Mouse (Mus musculus) spleen, postnatal 4 days (tissue): Measurements from ENCODE around the gene Hist1h2ah.
"Not testable (repeated sequence)": the region's sequence is repeated elsewhere in the genome, so short reads cannot be mapped to it uniquely, and the experiment has no call there.

Experiments
- DNase-seq, 2 experiments: peaks; one replicate each; pipeline ENCODE4 v3.0.0; 2022; ENCODE audit warnings: low spot score in 2 of 2

Gene Hist1h2ah

DNA sequence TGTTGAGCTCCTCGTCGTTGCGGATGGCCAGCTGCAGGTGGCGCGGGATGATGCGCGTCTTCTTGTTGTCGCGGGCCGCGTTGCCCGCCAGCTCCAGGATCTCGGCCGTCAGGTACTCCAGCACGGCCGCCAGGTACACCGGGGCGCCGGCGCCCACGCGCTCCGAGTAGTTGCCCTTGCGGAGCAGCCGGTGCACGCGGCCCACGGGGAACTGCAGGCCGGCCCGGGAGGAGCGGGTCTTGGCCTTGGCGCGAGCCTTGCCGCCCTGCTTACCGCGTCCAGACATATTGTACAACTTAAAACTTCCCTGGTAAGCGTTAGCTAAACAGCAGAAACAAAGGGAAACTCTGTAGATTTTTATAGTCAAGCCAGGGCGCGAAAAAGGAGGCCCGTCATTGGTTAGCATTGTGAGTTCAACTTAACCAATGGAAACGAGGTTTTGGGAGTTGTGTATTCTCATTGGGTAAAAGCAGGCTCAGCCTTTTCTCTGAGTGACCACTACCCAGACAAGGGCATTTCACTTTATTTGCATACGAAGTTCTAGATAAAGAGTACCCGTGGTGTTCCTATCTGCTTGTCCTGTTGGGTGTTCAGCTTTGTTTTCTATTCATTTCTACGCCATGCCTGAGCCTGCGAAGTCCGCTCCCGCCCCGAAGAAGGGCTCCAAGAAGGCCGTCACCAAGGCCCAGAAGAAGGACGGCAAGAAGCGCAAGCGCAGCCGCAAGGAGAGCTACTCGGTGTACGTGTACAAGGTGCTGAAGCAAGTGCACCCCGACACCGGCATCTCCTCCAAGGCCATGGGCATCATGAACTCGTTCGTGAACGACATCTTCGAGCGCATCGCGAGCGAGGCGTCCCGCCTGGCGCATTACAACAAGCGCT is at the start of gene Hist1h2ah, which contains the start of gene Hist1h2bk:
Hist1h2ah (minus strand) TSS at position 302 of the 882 bp plus-strand sequence.
Hist1h2bk (plus strand) TSS at position 604 of the 882 bp plus-strand sequence.
- peak; percentile 84 to 88 for DNase-seq

DNA sequence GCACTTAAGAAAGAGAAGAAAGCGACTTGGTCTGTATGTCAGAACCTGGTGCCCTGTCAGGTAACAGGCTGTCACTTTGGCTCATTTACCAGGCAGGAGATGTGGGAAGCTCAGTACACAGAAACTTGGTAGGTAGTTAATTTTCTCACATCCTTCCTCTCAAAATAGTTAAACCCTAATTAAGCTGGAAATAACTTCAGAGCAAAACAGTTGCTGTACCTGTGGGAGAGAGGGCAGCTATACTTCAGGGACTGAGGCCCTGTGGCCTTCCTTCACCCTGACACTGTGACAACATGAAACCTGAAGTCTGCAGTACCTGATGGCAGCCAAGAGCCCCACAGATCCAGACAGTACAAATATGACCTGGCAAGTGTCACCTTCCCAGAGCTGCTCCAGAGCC is 48.8 kb upstream of the Hist1h2ah start, which contains the start of gene Vmn1r188:
Vmn1r188 (plus strand) TSS at position 301 of the 400 bp plus-strand sequence.
- DNase-seq, result not testable (repeated sequence)

- DNase-seq, result no peak
Measured at GRCm38 (mm10) chr13:22063468-22063867, 28.1 kb upstream of the Hist1h2ah start.

- DNase-seq, result no peak
Measured at GRCm38 (mm10) chr13:22061422-22061821, 26.1 kb upstream of the Hist1h2ah start.

DNA sequence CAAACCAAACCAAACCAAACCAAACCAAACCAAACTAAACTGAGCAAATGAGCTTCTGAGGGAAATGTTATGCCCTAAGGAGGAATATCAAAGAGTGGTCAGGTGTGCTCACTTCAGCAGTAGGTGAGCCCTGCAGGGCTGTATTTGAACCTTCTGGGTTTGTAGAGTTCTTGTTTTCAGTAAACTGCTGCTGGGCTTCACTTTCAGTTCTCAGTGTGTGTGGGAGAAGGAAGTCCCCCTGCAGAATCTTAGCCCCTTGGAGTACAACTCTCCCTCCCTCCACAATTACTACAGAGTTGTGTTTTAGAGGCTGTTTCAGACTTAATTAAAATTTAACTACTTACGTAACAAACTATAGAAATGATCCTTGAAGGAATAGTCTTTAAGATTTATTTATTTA is 18.4 kb upstream of the Hist1h2ah start:
- DNase-seq, result no peak

GRCm38 (mm10) chr13:22051523-22051859 is 16.1 kb upstream of the Hist1h2ah start:
- DNase-seq, result no peak

GRCm38 (mm10) chr13:22050591-22051522 is 15.5 kb upstream of the Hist1h2ah start:
- DNase-seq, result peak; percentile 91 to 96

- no peak for DNase-seq
Measured at GRCm38 (mm10) chr13:22049737-22050440, 14.5 kb upstream of the Hist1h2ah start.

GRCm38 (mm10) chr13:22049041-22049440 is 13.7 kb upstream of the Hist1h2ah start:
- DNase-seq, result no peak

DNA sequence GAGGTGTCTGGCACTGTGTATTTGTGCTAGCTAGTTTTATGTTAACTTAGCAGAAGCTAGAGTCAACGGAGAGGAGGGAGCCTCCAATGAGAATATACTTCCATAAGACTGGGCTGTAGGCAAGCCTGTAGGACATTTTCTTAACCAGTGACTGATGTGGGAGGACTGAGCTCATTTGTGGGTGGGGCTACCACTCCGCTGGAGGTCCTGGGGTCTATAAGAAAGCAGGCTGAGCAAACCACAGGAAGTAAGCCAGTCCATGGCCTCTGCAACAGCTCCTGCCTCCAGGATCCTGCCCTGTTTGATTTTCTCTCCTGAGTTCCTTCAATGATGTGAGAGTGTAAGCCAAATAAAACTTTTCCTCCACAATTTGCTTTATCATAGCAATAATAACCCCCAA is 9.9 kb upstream of the Hist1h2ah start:
- DNase-seq, result peak in 1 of 2 experiments; percentile 56

DNA sequence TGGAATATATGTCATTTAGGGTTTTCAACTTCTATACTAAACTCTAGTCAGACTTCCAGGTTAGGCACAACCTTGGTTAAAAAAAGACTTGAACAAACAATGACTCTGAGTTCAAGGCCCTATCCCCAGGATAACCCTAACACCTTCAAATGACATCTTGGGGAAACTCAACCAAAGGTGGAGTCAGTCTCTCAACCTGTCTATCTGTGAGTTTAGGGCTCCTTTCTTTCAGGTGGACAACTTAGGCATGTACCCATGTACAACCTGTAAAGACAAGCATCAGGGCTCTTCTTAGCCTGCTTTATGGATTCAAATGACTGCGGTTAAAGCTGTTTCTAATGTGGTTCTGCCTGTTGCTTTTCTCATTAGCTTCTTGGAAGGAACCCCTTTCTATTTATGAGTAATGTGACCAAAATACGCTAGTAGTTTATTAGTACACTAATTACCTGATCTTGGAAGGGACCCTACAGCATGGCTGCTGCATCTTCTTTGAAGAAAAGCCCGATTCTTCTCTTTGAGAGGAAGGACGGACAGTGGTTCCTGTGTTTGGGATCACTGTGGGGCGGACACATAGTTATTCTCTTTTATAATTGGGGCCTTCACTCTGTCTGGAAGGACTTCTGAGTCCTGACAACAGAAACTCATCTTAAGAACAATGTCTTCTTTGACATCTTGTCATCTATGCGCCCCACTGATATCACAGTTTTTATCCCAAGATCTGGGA is 9.2 kb upstream of the Hist1h2ah start:
- DNase-seq, result peak in 1 of 2 experiments; percentile 49

GRCm38 (mm10) chr13:22043503-22044431 is 8.4 kb upstream of the Hist1h2ah start:
- DNase-seq, result peak; percentile 45 to 69

DNA sequence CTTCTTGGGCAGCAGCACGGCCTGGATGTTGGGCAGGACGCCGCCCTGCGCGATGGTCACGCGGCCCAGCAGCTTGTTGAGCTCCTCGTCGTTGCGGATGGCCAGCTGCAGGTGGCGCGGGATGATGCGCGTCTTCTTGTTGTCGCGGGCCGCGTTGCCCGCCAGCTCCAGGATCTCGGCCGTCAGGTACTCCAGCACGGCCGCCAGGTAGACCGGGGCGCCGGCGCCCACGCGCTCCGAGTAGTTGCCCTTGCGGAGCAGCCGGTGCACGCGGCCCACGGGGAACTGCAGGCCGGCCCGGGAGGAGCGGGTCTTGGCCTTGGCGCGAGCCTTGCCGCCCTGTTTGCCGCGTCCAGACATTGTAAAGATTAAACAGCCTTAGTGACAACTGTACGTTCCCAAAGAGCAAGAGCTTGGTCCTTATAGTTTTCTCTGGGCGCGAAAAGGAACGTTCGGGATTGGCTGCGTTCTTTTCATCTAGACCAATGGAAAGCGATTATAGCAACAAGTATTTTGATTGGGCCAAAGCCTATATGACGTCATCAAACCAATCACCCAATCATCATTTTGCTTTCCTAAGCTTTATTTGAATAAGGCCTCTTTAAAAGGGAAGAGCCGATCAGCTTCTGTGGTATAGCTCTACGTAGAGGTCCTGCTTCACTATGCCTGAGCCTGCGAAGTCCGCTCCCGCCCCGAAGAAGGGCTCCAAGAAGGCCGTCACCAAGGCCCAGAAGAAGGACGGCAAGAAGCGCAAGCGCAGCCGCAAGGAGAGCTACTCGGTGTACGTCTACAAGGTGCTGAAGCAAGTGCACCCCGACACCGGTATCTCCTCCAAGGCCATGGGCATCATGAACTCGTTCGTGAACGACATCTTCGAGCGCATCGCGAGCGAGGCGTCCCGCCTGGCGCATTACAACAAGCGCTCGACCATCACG is 7.5 kb upstream of the Hist1h2ah start, which contains the start of the genes Hist1h2ag and Hist1h2bj:
Hist1h2ag (minus strand) TSS at position 377 of the 935 bp plus-strand sequence.
Hist1h2bj (plus strand) TSS at position 647 of the 935 bp plus-strand sequence.
- DNase-seq, result peak; percentile 88 to 91

DNA sequence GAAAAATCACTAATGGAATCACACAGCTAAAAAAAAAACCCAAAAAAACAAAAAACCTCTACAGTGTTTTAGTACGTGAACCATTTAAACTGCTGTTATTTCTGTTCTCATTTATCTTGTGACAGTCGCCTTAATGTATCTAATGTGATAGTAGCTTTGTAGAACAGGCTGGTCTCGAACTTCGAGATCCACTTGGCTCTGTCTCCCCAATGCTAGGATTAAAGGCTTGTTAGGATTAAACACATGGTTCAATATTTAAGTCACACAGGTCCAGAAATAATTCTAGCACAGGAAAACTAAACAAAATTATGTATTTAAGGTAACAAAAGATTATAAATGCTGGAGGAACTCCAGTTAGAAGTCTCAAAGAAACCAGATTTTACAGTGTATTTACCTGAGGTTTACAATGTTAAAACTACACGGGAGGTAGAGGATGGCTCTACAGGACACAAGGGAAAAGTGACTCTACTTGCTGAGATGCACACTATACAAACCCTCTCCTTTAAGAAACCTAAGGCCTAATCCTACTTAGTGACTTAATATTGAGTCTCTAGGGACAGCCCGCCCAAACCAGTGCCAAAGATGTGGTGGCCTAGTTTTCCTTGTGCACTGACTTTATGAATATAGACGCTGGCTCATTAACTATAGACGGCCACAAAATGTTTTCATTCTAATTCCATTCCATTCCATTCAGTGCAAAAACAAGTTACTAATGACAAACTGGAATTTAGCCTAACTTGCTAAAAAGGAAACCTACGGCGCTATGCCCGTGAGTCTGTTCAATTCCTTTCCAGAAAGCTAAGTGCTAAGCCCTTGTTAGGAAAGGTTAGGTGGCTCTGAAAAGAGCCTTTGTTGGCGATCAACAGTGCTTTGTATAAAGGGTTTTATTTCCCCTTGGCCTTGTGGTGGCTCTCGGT is 6.5 kb upstream of the Hist1h2ah start:
- DNase-seq, result peak in 1 of 2 experiments; percentile 66

- peak; percentile 98 to 99 for DNase-seq
Measured at GRCm38 (mm10) chr13:22041142-22041536, 5.8 kb upstream of the Hist1h2ah start, which contains the start of gene Hist1h4i. Gene Hist1h4i, minus strand, starts transcription at chr13:22041362.

GRCm38 (mm10) chr13:22040464-22041141 is 5.2 kb upstream of the Hist1h2ah start:
- no peak for DNase-seq
